In genomic region chr19:47174515-47174914, GRCm38 (mm10) we compare ENCODE assay signal across 11 mouse cellular contexts. TPM values are rescaled to one million over a fixed set of nuclear protein-coding genes. Genes with fewer than 3 reads are reported as not detected.
DNase-seq lines count a peak whose midpoint lies in the region; ATAC-seq and TF ChIP-seq lines count a peak whose summit lies in the region.
"Had no signal": no experiment of that assay in that cellular context is flagged by ENCODE, and none has a peak within 500 bp of the region (broad histone marks: within the 10 kb centered on the region; RNA-seq: fewer than 3 reads in every experiment).

No protein-coding gene starts in this region.

- peak; percentile 74 for TF ChIP-seq CTCF in stomach, postnatal 0 days (IDR thresholded peaks at IDR 0.05; ENCODE audit: low read depth)

- peaks cover 2% of the 10 kb centered on the region for H3K4me1 ChIP-seq in embryonic facial prominence, embryonic 14.5 days (ENCODE audit: control insufficient read depth, insufficient read depth, low read length)
- H3K4me1 ChIP-seq in stomach, postnatal 0 days (replicated peaks; ENCODE audit: control insufficient read depth, insufficient read depth): 0 out of 2 replicates have a peak, but pooled peaks cover 3% of the 10 kb centered on the region

- peak; percentile 28 for DNase-seq in gastrocnemius, adult 18-20 months (ENCODE audit: low spot score)
- DNase-seq in gastrocnemius, postnatal 4 days (ENCODE audit: low spot score in 2 of 2): no peak
- DNase-seq in thymus, postnatal 0 days (ENCODE audit: low spot score): peak; percentile 32
- DNase-seq in thymus, postnatal 25 days: no peak
- DNase-seq in embryonic facial prominence, embryonic 14.5 days (ENCODE audit: low spot score): peak; percentile 36
- no peak for DNase-seq in stomach, postnatal 0 days (ENCODE audit: low spot score)
- DNase-seq in frontal cortex, postnatal 10 days (ENCODE audit: low spot score in 2 of 2): no peak
- DNase-seq in urinary bladder, postnatal 4 days (ENCODE audit: low spot score in 2 of 2): no peak
- DNase-seq: adrenal gland, adult 2 months had no signal

- H3K27ac ChIP-seq in embryonic facial prominence, embryonic 14.5 days (replicated peaks; ENCODE audit: low read depth, low read length): no peak overlapping the region
- no peak overlapping the region for H3K27ac ChIP-seq in stomach, postnatal 0 days (replicated peaks)
- H3K27ac ChIP-seq: heart, embryonic 13.5 days; limb, embryonic 15.5 days had no signal

- peaks cover 5% of the 10 kb centered on the region for H3K27me3 ChIP-seq in embryonic facial prominence, embryonic 14.5 days (replicated peaks; ENCODE audit: control insufficient read depth, insufficient read depth, low read length)
- no peaks in the 10 kb centered on the region for H3K27me3 ChIP-seq in stomach, postnatal 0 days (ENCODE audit: control insufficient read depth, insufficient read depth, low read length)

- H3K36me3 ChIP-seq in embryonic facial prominence, embryonic 14.5 days (ENCODE audit: control insufficient read depth, insufficient read depth, low read length): no peaks in the 10 kb centered on the region
- H3K36me3 ChIP-seq in stomach, postnatal 0 days (ENCODE audit: control insufficient read depth, insufficient read depth, low read length): no peaks in the 10 kb centered on the region
- H3K36me3 ChIP-seq: heart, embryonic 13.5 days; limb, embryonic 15.5 days had no signal

- no peak overlapping the region for H3K4me2 ChIP-seq in embryonic facial prominence, embryonic 14.5 days (ENCODE audit: low read depth, low read length)
- H3K4me2 ChIP-seq in stomach, postnatal 0 days (replicated peaks; ENCODE audit: low read depth): no peak overlapping the region
- H3K4me2 ChIP-seq: heart, embryonic 13.5 days; limb, embryonic 15.5 days had no signal

- no peak overlapping the region for H3K9ac ChIP-seq in embryonic facial prominence, embryonic 14.5 days (ENCODE audit: low read depth, low read length)
- no peak overlapping the region for H3K9ac ChIP-seq in stomach, postnatal 0 days (ENCODE audit: low read length)
- H3K9ac ChIP-seq: heart, embryonic 13.5 days; limb, embryonic 15.5 days had no signal

- no peaks in the 10 kb centered on the region for H3K9me3 ChIP-seq in embryonic facial prominence, embryonic 14.5 days (ENCODE audit: control insufficient read depth, low read length)
- no peaks in the 10 kb centered on the region for H3K9me3 ChIP-seq in stomach, postnatal 0 days (ENCODE audit: control insufficient read depth, low read length)
- H3K9me3 ChIP-seq: heart, embryonic 13.5 days; limb, embryonic 15.5 days had no signal

- no peak for ATAC-seq in embryonic facial prominence, embryonic 14.5 days (ENCODE audit: low read depth)
- no peak for ATAC-seq in stomach, postnatal 0 days (ENCODE audit: low FRiP score, low TSS enrichment)

- no peak overlapping the region for H3K4me3 ChIP-seq in embryonic facial prominence, embryonic 14.5 days (ENCODE audit: low read depth, low read length)
- no peak overlapping the region for H3K4me3 ChIP-seq in stomach, postnatal 0 days (ENCODE audit: low read depth, low read length)
- H3K4me3 ChIP-seq: heart, embryonic 13.5 days; limb, embryonic 15.5 days had no signal

- WGBS in embryonic facial prominence, embryonic 14.5 days: 43% methylated on average over 3 of the region's 3 CpGs
- WGBS in stomach, postnatal 0 days: 51% methylated on average over 3 of the region's 3 CpGs

- no peak for TF ChIP-seq EP300 in stomach, postnatal 0 days (optimal IDR thresholded peaks at IDR 0.05)

RNA-seq across cellular contexts. Expression of gene Neurl1a, which starts 4.1 kb away (rescaled TPM):
- 100 to 1,000 TPM; 131 to 137 TPM for total RNA-seq in gastrocnemius, adult 18-20 months (2021)
- 10 to 100 TPM; 30.8 to 33.0 TPM for total RNA-seq in gastrocnemius, postnatal 4 days (2021)
- 0.70 and 0.91 TPM in 2 replicates for polyA plus RNA-seq in thymus, postnatal 0 days (2015; fragmentation: Nextera tagmentation; extraction: Ambion mirVana)
- polyA plus RNA-seq in embryonic facial prominence, embryonic 14.5 days (2014; fragmentation: Nextera tagmentation; extraction: Ambion mirVana): 7.1 and 8.2 TPM in 2 replicates
- polyA plus RNA-seq in stomach, postnatal 0 days (2015; fragmentation: Nextera tagmentation; extraction: Ambion mirVana): 3.9 TPM in 2 replicates

RNA-seq across cellular contexts. Expression of gene Calhm3, which starts 17.0 kb away (rescaled TPM):
- total RNA-seq in gastrocnemius, adult 18-20 months (2021): not detected
- total RNA-seq in gastrocnemius, postnatal 4 days (2021): not detected
- polyA plus RNA-seq in thymus, postnatal 0 days (2015; fragmentation: Nextera tagmentation; extraction: Ambion mirVana): 0.13 and 0.28 TPM in 2 replicates
- polyA plus RNA-seq in embryonic facial prominence, embryonic 14.5 days (2014; fragmentation: Nextera tagmentation; extraction: Ambion mirVana): not detected in 2 replicates
- not detected in 2 replicates for polyA plus RNA-seq in stomach, postnatal 0 days (2015; fragmentation: Nextera tagmentation; extraction: Ambion mirVana)
- total RNA-seq: adrenal gland, adult 2 months had no signal
- polyA plus RNA-seq: adrenal gland, adult 2 months; heart, embryonic 13.5 days; limb, embryonic 15.5 days had no signal

RNA-seq across cellular contexts. Expression of gene Calhm1, which starts 30.5 kb away (rescaled TPM):
- total RNA-seq in gastrocnemius, adult 18-20 months (2021): not detected
- not detected for total RNA-seq in gastrocnemius, postnatal 4 days (2021)
- polyA plus RNA-seq in thymus, postnatal 0 days (2015; fragmentation: Nextera tagmentation; extraction: Ambion mirVana): not detected in 2 replicates
- not detected in 2 replicates for polyA plus RNA-seq in embryonic facial prominence, embryonic 14.5 days (2014; fragmentation: Nextera tagmentation; extraction: Ambion mirVana)
- not detected in 2 replicates for polyA plus RNA-seq in stomach, postnatal 0 days (2015; fragmentation: Nextera tagmentation; extraction: Ambion mirVana)
- total RNA-seq: adrenal gland, adult 2 months had no signal
- polyA plus RNA-seq: adrenal gland, adult 2 months; heart, embryonic 13.5 days; limb, embryonic 15.5 days had no signal

RNA-seq across cellular contexts. Expression of gene Calhm2, which starts 36.4 kb away (rescaled TPM):
- 1 to 10 TPM; 1.0 to 1.2 TPM for total RNA-seq in gastrocnemius, adult 18-20 months (2021)
- total RNA-seq in gastrocnemius, postnatal 4 days (2021): 1 to 10 TPM; 5.6 to 6.1 TPM
- 7.6 and 7.7 TPM in 2 replicates for polyA plus RNA-seq in thymus, postnatal 0 days (2015; fragmentation: Nextera tagmentation; extraction: Ambion mirVana)
- 4.3 and 4.9 TPM in 2 replicates for polyA plus RNA-seq in embryonic facial prominence, embryonic 14.5 days (2014; fragmentation: Nextera tagmentation; extraction: Ambion mirVana)
- 3.9 and 4.3 TPM in 2 replicates for polyA plus RNA-seq in stomach, postnatal 0 days (2015; fragmentation: Nextera tagmentation; extraction: Ambion mirVana)

Comparison
In these comparisons a context has a peak if more than half of its experiments do, and no peak if none do; other contexts are left out.
1. DNase-seq: peak in gastrocnemius, adult 18-20 months (single experiment), thymus, postnatal 0 days (single experiment) and embryonic facial prominence, embryonic 14.5 days (single experiment); none in gastrocnemius, postnatal 4 days (0 of 2), thymus, postnatal 25 days (single experiment), stomach, postnatal 0 days (single experiment), frontal cortex, postnatal 10 days (0 of 2) and urinary bladder, postnatal 4 days (0 of 2).